Mouse (Mus musculus): Measurements from ENCODE around the gene P3h4. TPM values are rescaled to one million over a fixed set of nuclear protein-coding genes. Genes with fewer than 3 reads are reported as not detected.

Gene P3h4
- polyA plus RNA-seq, 1 experiment from 2014 or later, result 71.5 TPM

DNA sequence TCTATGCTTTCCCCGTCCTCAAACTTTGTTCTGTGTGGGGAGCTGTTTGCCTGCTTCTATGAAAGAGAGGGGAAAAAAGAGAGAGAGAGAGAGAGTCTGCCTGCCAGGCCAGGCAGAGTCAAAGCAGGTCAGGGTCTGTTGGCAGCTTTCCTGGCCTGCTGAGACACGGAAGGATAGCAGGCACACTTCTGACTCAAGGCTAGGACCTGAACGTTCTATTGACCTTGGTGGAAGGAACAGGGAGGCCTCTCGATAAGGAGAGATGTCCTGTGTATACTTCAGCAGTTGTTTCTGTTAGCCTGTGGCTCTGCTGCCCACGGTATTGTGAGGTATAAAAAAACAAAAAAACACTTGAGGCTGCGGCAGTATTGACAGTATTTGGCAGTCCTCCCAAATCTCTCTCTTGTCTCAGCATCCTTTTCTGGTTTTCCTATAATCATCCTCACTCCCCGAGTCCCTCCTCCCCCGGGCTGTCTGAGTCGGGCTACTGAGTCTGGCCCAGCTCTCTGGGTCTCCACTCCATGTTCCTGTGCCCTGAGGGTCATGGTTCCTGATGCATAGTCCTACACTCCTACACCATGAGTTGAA is 14.1 kb upstream of the P3h4 start:
- H3K4me1 ChIP-seq, result 0 out of 2 replicates have a peak, but pooled peaks cover 4% of the 10 kb centered on the region
- no peak overlapping the region for H3K4me3 ChIP-seq
- H3K4me2 ChIP-seq, result no peak overlapping the region
- WGBS, result 41% methylated on average over 9 of the region's 9 CpGs
- no peaks in the 10 kb centered on the region for H3K9me3 ChIP-seq
- ATAC-seq (ENCODE audit: borderline replicate concordance, extremely low read depth, low FRiP score, low TSS enrichment), result no peak
- H3K36me3 ChIP-seq, result peaks cover 40% of the 10 kb centered on the region
- H3K27ac ChIP-seq, result no peak overlapping the region
- H3K9ac ChIP-seq, result no peak overlapping the region
- no peaks in the 10 kb centered on the region for H3K27me3 ChIP-seq

DNA sequence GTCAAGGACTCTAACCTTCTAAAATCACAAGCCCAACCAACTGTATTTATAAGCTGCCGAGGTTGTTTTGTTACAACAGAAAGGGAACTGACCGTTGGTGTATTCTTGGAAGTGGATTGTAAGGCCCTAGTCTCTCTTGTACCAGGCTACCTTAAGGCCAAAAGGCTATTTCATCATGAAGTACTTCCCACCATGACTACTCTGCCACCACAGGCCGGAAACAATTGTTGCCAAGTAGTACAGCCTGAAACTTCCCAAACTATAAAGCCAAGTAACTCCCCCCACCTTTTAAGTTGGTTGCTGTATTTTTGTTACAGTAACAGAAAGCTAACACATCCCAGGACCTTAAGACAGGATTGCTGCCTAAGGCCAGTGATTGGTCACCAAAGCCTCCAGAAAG is 12.2 kb upstream of the P3h4 start:
- ATAC-seq (ENCODE audit: borderline replicate concordance, extremely low read depth, low FRiP score, low TSS enrichment), result no peak
- no peaks in the 10 kb centered on the region for H3K9me3 ChIP-seq
- H3K4me1 ChIP-seq, result 0 out of 2 replicates have a peak, but pooled peaks cover 4% of the 10 kb centered on the region
- H3K27ac ChIP-seq, result no peak overlapping the region
- H3K4me3 ChIP-seq, result no peak overlapping the region
- no peak overlapping the region for H3K4me2 ChIP-seq
- WGBS, result 72% methylated on average over 3 of the region's 3 CpGs
- H3K27me3 ChIP-seq, result no peaks in the 10 kb centered on the region
- no peak overlapping the region for H3K9ac ChIP-seq
- peaks cover 53% of the 10 kb centered on the region for H3K36me3 ChIP-seq

DNA sequence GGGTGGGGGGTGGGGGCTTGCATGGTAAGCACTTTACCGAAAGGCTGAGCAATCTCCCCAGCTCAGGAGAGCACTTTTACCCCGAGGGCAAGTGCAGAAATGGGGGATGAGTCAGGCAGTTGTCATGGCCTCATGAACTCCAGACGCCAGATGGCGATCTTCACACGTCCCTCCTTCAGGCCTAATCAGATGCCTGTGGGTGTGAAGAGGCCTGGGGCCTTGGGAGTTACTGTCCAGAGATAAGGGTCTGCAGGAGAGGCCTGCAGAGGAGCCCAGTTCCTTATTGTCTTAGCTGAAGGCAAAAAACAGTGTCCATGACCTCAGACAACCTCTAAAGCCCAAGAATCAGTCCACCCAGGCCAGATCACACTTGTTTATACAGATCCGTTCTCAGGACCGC is 11.2 kb upstream of the P3h4 start:
- Histone ChIP-seq H3K4me2 (no peak overlapping the region), H3K9me3 (no peaks in the 10 kb centered on the region), H3K4me1 (0 out of 2 replicates have a peak, but pooled peaks cover 4% of the 10 kb centered on the region), H3K27ac (no peak overlapping the region), H3K36me3 (peaks cover 59% of the 10 kb centered on the region), H3K9ac (no peak overlapping the region), H3K4me3 (no peak overlapping the region), H3K27me3 (no peaks in the 10 kb centered on the region)
- WGBS, result 25% methylated on average over 7 of the region's 7 CpGs
- ATAC-seq (ENCODE audit: borderline replicate concordance, extremely low read depth, low FRiP score, low TSS enrichment), result 0 out of 2 replicates have a peak, but pooled peaks have one; percentile 21

DNA sequence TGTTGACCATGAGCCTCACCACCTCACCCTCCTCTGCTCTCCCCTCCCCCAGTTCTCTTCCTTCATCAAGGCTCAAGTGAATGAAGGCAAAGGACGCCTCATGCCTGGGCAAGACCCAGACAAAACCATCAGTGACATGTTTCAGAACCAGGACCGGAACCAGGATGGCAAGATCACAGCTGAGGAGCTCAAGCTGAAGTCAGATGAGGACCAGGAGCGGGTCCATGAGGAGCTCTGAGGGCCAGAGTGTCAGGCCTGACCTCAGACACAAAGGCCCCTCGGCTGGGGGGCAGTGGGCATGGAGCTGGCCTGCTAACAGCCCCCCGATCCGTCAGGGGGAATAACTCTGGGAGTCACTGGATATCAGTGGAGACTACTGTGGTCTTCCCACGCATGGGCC is 9.2 kb upstream of the P3h4 start:
- no peaks in the 10 kb centered on the region for H3K9me3 ChIP-seq
- no peak overlapping the region for H3K9ac ChIP-seq
- peaks cover 49% of the 10 kb centered on the region for H3K36me3 ChIP-seq
- H3K4me2 ChIP-seq, result no peak overlapping the region
- no peaks in the 10 kb centered on the region for H3K27me3 ChIP-seq
- H3K4me3 ChIP-seq, result no peak overlapping the region
- H3K27ac ChIP-seq, result no peak overlapping the region
- no peak for ATAC-seq (ENCODE audit: borderline replicate concordance, extremely low read depth, low FRiP score, low TSS enrichment)
- 89% methylated on average over 7 of the region's 7 CpGs for WGBS
- 0 out of 2 replicates have a peak, but pooled peaks cover 4% of the 10 kb centered on the region for H3K4me1 ChIP-seq

DNA sequence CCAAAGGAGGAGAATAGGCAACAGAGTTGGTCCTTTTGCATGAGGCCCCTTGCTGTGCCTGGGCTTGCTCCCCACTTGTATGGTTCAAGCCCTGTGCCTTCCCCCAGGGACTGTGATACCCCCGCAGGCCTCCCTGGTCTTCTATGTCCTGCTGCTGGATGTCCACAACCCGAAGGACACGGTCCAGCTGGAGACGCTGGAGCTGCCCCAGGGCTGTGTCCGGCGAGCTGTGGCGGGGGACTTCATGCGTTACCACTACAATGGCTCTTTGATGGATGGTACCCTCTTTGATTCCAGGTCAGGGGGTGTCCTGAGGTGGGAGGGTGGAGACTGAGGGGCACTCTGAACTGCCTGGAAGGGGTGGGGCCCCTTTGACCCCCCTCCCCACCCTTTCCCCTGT is 6.9 kb upstream of the P3h4 start:
- Histone ChIP-seq H3K9me3 (no peaks in the 10 kb centered on the region), H3K9ac (no peak overlapping the region), H3K27me3 (no peaks in the 10 kb centered on the region), H3K4me3 (no peak overlapping the region), H3K4me2 (no peak overlapping the region), H3K4me1 (peaks cover 12% of the 10 kb centered on the region), H3K36me3 (peaks cover 49% of the 10 kb centered on the region), H3K27ac (no peak overlapping the region)
- ATAC-seq (ENCODE audit: borderline replicate concordance, extremely low read depth, low FRiP score, low TSS enrichment), result no peak
- WGBS, result 77% methylated on average over 8 of the region's 8 CpGs

DNA sequence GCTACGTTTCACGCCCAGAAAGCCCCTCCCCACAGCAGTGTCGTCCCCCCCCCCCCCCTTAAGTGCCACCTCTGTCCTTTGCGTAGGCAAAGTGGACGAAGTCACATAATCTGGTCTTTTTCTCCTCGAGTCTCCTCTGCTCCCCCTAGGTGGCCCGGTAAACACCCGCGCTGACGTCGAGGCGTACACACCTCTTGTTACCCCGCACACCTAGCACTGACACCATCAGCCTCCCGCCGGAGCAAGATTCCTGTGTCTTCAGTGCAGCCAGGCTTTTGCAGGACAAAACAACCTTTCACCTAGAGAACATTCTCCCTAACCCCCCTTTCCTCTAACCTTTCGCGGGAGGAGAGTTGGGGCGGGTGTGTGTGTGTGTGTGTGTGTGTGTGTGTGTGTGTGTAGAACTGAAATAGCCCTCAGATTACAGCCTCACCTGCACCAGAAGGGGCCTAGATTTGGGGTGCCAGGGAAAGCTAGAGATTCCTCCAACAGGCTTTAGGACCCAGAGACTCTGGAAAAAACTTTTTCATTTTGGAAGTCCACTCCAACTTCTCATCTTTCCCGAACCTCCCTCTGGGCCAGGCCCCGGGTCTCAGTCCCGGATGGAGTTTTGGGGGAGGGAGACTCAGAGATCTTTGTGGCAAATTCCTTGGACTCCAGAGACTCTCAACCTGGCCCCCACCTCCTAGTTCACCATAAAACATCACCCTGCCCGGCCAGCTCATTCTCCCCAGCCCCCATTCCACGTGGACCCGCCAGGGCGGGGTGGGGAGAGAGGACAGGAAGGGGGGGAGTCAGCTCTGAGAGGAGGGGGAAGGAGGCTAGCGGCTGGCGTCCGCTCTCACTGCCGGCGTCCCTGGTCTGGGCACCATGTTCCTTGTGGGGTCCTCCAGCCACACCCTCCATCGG is 532 bp upstream of the P3h4 start, which contains the start of gene Fkbp10:
Gene Fkbp10, plus strand, starts transcription at position 784 of the 909 bp plus-strand sequence.
- under 1% methylated on average over 29 of the region's 31 CpGs for WGBS
- peak; percentile 51 for ATAC-seq (ENCODE audit: borderline replicate concordance, extremely low read depth, low FRiP score, low TSS enrichment)

DNA sequence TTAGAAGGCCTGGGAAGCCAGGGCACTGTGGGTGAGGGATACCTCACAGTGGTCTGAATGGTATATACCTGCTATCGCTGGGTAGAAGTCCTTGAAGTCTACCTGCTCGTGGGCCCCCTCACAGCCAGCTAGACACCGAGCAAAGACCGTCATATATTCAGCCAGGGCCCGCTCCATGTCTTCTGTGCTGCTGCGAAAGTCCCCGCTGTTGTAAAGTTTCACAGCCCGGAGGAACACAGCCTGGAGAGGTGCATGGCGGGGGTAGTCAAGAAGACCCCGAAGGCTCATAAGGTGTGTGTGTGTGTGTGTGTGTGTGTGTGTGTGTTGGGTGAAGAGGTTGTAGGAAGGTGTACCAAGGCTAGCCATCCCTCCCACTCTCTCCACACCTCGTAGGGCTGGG is 1.1 kb downstream of the P3h4 start:
- Histone ChIP-seq H3K4me2 (peak overlapping the region; percentile 89), H3K27me3 (no peaks in the 10 kb centered on the region), H3K4me1 (peaks cover 54% of the 10 kb centered on the region), H3K36me3 (peaks cover 20% of the 10 kb centered on the region), H3K9ac (peak overlapping the region; percentile 88), H3K4me3 (peak overlapping the region; percentile 91), H3K9me3 (no peaks in the 10 kb centered on the region), H3K27ac (peak overlapping the region; percentile 98)
- whole genome bisulfite sequencing, result 53% methylated on average over 11 of the region's 11 CpGs
- no peak for ATAC-seq (ENCODE audit: borderline replicate concordance, extremely low read depth, low FRiP score, low TSS enrichment)

More for the DNA sequence above, 532 bp upstream of the P3h4 start, which contains the start of gene Fkbp10:
- Histone ChIP-seq H3K9me3 (no peaks in the 10 kb centered on the region), H3K27me3 (no peaks in the 10 kb centered on the region), H3K36me3 (peaks cover 8% of the 10 kb centered on the region), H3K4me2 (peak within 1 kb of the TSS; percentile 89), H3K9ac (peak within 1 kb of the TSS; percentile 88), H3K27ac (peak within 1 kb of the TSS; percentile 98), H3K4me1 (peaks cover 54% of the 10 kb centered on the region), H3K4me3 (peak within 1 kb of the TSS; percentile 91)

DNA sequence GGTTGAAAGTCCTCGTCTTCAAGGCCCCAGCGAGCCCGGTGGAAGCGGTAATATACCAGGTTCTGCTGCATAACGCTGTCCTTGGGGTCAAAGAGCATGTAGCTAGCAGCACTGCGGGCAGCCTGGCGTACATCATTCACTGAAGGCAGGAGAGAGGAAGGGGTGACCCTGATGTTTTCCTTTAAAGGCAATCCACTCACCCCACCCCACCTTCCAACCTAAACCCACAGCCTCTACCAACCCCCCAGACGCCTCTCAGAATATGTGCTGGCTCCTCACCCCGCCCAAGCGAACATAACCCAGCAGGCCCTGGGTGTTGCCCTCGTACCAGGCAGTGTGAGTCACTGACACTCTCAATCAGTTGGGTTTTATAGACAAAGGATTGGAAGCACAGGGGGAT is 2.9 kb downstream of the P3h4 start:
- Histone ChIP-seq H3K36me3 (peaks cover 24% of the 10 kb centered on the region), H3K4me3 (no peak overlapping the region), H3K4me2 (peak overlapping the region; percentile 89; the same call in 1 of the 2 replicates), H3K9ac (no peak overlapping the region), H3K27me3 (no peaks in the 10 kb centered on the region), H3K9me3 (no peaks in the 10 kb centered on the region), H3K27ac (no peak overlapping the region; the same call in 1 of the 2 replicates), H3K4me1 (peaks cover 47% of the 10 kb centered on the region)
- no peak for ATAC-seq (ENCODE audit: borderline replicate concordance, extremely low read depth, low FRiP score, low TSS enrichment)
- 61% methylated on average over 11 of the region's 11 CpGs for WGBS

DNA sequence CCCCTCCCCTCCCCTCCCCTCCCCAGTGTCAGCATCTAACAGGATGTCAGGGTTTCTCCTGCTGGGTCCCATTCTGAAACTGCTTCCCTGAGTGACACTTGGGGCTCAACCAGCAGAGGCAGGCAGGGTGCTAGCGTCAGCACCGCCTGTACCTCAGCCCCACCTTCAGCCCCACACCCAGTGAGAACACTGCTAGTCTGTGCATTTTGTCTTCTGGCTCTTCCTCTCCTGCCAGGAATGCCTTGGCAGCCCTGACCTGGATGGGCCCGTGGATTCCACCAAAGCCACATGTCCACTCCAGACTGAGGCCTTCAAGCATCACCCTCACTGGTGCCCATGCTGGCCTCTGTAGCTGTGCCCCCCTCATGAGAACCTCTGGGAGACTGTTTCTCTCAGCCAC is 5.0 kb downstream of the P3h4 start:
- H3K9me3 ChIP-seq, result no peaks in the 10 kb centered on the region
- 60% methylated on average over 3 of the region's 3 CpGs for WGBS
- H3K4me3 ChIP-seq, result no peak overlapping the region
- H3K27me3 ChIP-seq, result no peaks in the 10 kb centered on the region
- no peak overlapping the region for H3K4me2 ChIP-seq
- no peak overlapping the region for H3K9ac ChIP-seq
- H3K27ac ChIP-seq, result no peak overlapping the region
- ATAC-seq (ENCODE audit: borderline replicate concordance, extremely low read depth, low FRiP score, low TSS enrichment), result no peak
- peaks cover 35% of the 10 kb centered on the region for H3K4me1 ChIP-seq
- H3K36me3 ChIP-seq, result peaks cover 24% of the 10 kb centered on the region

DNA sequence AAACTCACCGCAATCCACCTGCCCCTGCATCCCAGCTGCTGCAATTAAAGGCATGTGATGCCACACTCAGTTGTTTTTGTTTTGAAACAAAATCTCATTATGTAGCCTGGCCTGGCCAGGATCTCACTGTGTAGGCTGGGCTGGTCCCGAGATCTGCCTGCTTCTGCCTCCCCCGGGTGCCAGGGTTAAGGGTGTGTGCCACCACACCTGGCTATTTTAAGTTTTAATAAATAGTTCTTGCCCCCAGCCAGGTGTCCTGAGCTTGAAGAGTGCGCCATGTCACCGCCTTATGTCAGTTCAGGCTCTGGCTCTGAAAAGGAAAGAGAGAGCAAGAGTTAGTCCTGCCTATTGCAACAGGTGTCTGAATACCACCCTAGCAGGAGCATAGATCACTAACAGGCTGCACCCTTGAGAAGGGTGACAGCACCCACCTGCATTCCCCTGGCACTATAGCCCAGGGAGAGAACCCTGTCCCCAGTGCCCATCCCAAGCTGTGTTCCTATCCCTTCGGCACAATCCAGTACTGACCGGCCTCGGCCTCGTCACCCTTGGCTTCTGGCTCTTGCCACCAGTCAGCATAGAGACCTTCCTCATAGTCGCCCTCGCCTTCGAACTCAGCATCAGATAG is 5.7 kb downstream of the P3h4 start:
- Histone ChIP-seq H3K4me1 (peaks cover 38% of the 10 kb centered on the region), H3K27ac (no peak overlapping the region), H3K27me3 (no peaks in the 10 kb centered on the region), H3K36me3 (peaks cover 24% of the 10 kb centered on the region), H3K4me3 (no peak overlapping the region), H3K9ac (no peak overlapping the region), H3K9me3 (no peaks in the 10 kb centered on the region), H3K4me2 (no peak overlapping the region)
- 89% methylated on average over 12 of the region's 12 CpGs for WGBS
- ATAC-seq (ENCODE audit: borderline replicate concordance, extremely low read depth, low FRiP score, low TSS enrichment), result no peak

DNA sequence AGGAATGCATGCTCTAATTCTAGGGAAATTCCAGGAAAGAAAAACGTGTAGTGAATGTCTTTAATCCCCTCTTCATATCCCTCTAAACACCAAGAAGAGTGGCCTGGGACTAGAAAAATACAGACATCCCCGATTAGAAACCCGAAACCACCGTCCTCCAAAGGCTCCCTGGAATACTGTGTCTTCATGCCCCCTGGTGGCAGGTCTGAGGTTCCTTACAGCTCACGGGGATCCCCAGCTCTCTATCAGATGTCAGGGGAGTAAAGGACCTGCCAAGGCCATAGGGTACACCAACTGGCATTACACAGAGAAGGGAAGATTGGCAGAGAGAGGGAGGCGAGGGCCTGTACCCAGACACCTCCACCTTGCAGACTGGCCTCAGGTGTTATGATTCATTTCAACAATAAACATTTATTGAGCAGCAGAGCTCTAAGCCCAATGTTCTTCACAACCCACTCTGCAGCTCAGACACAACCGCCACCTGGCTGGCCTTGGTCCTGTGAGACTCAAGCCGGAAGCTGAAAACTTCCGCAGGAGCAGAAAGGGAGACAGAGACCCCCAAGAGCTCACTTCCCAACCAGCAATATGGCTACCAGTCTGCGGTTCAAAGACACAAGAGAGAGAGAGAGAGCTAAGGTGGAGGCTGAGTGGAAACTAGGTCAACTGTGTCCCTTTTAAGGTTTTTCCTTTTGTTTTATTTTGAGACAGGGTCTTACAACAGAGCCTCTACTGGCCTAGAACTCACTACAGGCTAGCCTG is 6.4 kb downstream of the P3h4 start:
- Histone ChIP-seq H3K27ac (no peak overlapping the region), H3K27me3 (no peaks in the 10 kb centered on the region), H3K9me3 (no peaks in the 10 kb centered on the region), H3K4me3 (no peak overlapping the region), H3K9ac (no peak overlapping the region), H3K4me1 (peaks cover 38% of the 10 kb centered on the region), H3K36me3 (peaks cover 24% of the 10 kb centered on the region), H3K4me2 (no peak overlapping the region)
- no peak for ATAC-seq (ENCODE audit: borderline replicate concordance, extremely low read depth, low FRiP score, low TSS enrichment)
- 38% methylated on average over 10 of the region's 10 CpGs for WGBS
